Mouse (Mus musculus): ENCODE results near the gene Csnk1e. TPM values are rescaled to one million over a fixed set of nuclear protein-coding genes. Genes with fewer than 3 reads are reported as not detected.

The Csnk1e gene
- polyA plus RNA-seq, 2 experiments = 3.7 to 9.8 TPM

DNA sequence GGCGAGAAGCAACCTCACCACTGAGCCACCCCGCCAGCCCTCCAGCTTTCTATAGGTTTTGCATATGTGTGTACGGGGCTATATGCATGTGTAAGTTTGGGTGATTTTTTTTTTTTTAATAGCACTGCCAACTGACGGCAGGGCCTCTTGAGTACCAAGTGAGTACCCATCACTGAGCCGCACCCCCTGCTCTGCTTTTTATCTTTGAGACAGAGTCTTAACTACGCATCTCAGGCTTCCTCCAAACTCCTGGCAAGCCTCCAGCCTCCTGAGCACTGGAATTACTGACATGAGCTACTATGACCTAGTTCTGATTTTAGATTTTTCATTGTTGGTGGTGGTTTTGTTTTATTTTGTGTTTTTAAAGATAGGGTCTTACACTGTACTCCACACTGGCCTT lies 27.9 kb downstream of the Csnk1e start:
- Histone ChIP-seq H3K4me1 (replicated peaks; ENCODE audit: control insufficient read depth in 2 of 2, insufficient read depth in 2 of 2, low read length in 1 of 2) (peaks cover 0 to 6% of the 10 kb centered on the region in 2 experiments; a peak in 1 of 4 replicates), H3K27ac (no peak overlapping the region), H3K4me2 (ENCODE audit: low read depth) (no peak overlapping the region), H3K9ac (replicated peaks) (no peak overlapping the region), H3K9me3 (ENCODE audit: control insufficient read depth, low read length) (no peaks in the 10 kb centered on the region), H3K36me3 (replicated peaks; ENCODE audit: control insufficient read depth, insufficient read depth, low read depth) (no peaks in the 10 kb centered on the region), H3K4me3 (ENCODE audit: insufficient read depth in 1 of 2, low read depth in 2 of 2, low read length in 2 of 2) (no peak overlapping the region), H3K27me3 (ENCODE audit: control insufficient read depth, insufficient read depth, low read length) (no peaks in the 10 kb centered on the region)
- TF ChIP-seq CTCF (IDR thresholded peaks at IDR 0.05; ENCODE audit: low read depth) (no peak), EP300 (IDR thresholded peaks at IDR 0.05; ENCODE audit: low read depth) (no peak)
- DNase-seq (ENCODE audit: low read depth in 3 of 3, low spot score in 3 of 3) (no peak), ATAC-seq (ENCODE audit: insufficient read depth) (no peak)
- WGBS (ENCODE audit: insufficient replicate concordance) = 46% methylated on average over 6 of the region's 6 CpGs

DNA sequence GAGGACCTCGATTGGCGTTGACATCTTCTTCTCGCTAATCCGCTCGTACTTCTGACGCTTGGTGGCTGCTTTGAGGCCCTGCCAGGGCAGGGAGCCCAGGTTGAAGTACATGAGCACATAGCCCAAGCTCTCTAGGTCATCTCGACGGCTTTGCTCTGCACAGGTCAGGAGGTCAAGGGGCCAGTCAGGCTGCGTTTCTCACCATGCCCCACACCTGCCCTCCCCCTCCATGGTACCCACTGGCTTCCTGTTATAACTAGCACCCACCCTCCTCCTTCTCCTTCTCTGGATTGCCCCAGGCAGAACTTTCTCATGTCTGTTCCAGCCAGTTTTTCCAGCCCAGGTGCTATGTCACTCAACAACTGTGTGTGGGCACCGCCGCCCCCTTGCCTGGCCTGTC lies 29.9 kb downstream of the Csnk1e start:
- DNase-seq (ENCODE audit: low read depth in 3 of 3, low spot score in 3 of 3) (no peak), ATAC-seq (ENCODE audit: insufficient read depth) (no peak)
- no peak for TF ChIP-seq EP300 (IDR thresholded peaks at IDR 0.05; ENCODE audit: low read depth)
- no peak for TF ChIP-seq CTCF (IDR thresholded peaks at IDR 0.05; ENCODE audit: low read depth)
- H3K27me3 ChIP-seq (ENCODE audit: control insufficient read depth, insufficient read depth, low read length) = no peaks in the 10 kb centered on the region
- no peaks in the 10 kb centered on the region for H3K4me1 ChIP-seq (replicated peaks; ENCODE audit: control insufficient read depth in 2 of 2, insufficient read depth in 2 of 2, low read length in 1 of 2)
- no peak overlapping the region for H3K9ac ChIP-seq (replicated peaks)
- no peak overlapping the region for H3K4me3 ChIP-seq (ENCODE audit: insufficient read depth in 1 of 2, low read depth in 2 of 2, low read length in 2 of 2)
- H3K27ac ChIP-seq = no peak overlapping the region
- no peaks in the 10 kb centered on the region for H3K36me3 ChIP-seq (replicated peaks; ENCODE audit: control insufficient read depth, insufficient read depth, low read depth)
- 72% methylated on average over 11 of the region's 11 CpGs for WGBS (ENCODE audit: insufficient replicate concordance)
- no peak overlapping the region for H3K4me2 ChIP-seq (ENCODE audit: low read depth)
- H3K9me3 ChIP-seq (ENCODE audit: control insufficient read depth, low read length) = no peaks in the 10 kb centered on the region

DNA sequence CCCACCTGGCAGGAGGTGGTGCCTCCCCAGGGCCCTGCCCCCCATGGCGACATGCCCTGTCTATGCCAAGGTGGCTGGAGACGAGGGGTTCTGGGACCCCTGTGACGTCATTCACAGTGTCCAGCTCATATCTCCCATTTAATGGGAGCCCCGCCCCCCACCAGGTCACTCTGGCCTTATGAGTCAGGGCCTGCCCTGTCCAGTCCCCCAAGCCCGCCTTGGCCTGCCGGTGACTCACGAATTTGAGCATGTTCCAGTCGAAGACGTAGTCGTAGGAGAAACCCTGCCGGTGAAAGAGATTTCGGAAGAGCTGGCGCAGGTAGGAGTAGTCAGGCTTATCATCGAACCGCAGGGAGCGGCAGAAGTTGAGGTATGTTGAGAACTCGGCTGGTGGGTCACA lies 30.8 kb downstream of the Csnk1e start:
- WGBS (ENCODE audit: insufficient replicate concordance) = 76% methylated on average over 17 of the region's 17 CpGs
- no peak for TF ChIP-seq EP300 (IDR thresholded peaks at IDR 0.05; ENCODE audit: low read depth)
- no peak for TF ChIP-seq CTCF (IDR thresholded peaks at IDR 0.05; ENCODE audit: low read depth)
- Histone ChIP-seq H3K9me3 (ENCODE audit: control insufficient read depth, low read length) (no peaks in the 10 kb centered on the region), H3K36me3 (replicated peaks; ENCODE audit: control insufficient read depth, insufficient read depth, low read depth) (no peaks in the 10 kb centered on the region), H3K27ac (no peak overlapping the region), H3K9ac (replicated peaks) (no peak overlapping the region), H3K27me3 (ENCODE audit: control insufficient read depth, insufficient read depth, low read length) (no peaks in the 10 kb centered on the region), H3K4me3 (ENCODE audit: insufficient read depth in 1 of 2, low read depth in 2 of 2, low read length in 2 of 2) (no peak overlapping the region), H3K4me2 (ENCODE audit: low read depth) (no peak overlapping the region), H3K4me1 (replicated peaks; ENCODE audit: control insufficient read depth in 2 of 2, insufficient read depth in 2 of 2, low read length in 1 of 2) (no peaks in the 10 kb centered on the region)
- no peak for ATAC-seq (ENCODE audit: insufficient read depth)
- no peak for DNase-seq (ENCODE audit: low read depth in 3 of 3, low spot score in 3 of 3)

DNA sequence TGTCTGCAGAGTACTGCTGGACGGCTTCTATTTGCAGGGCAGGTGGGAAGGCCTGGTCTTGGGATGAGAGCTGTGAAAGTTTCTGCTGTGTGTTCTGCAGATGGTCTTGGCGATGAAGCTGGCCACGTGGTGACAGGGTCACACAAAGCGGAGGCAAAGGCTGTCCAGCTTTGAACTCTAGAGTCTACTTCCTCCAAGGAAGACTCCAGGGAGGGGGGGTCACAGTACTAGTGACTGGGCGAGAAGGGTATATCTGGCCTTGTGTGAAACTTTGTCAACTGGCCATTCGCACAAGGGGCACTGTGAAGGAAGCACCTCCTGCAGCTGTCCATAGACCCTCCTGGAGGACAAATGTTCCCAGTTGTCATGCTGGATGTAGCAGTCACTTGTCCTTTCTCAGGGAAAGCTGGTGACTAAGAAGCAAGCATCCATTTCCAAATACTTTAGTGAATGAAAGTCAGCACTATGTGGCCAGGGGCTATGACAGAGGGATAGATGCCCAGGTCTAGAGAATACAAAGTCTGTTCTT lies 32.6 kb downstream of the Csnk1e start:
- Histone ChIP-seq H3K9me3 (ENCODE audit: control insufficient read depth, low read length) (no peaks in the 10 kb centered on the region), H3K4me2 (ENCODE audit: low read depth) (no peak overlapping the region), H3K4me1 (replicated peaks; ENCODE audit: control insufficient read depth in 2 of 2, insufficient read depth in 2 of 2, low read length in 1 of 2) (no peaks in the 10 kb centered on the region), H3K36me3 (replicated peaks; ENCODE audit: control insufficient read depth, insufficient read depth, low read depth) (no peaks in the 10 kb centered on the region), H3K9ac (replicated peaks) (no peak overlapping the region), H3K27me3 (ENCODE audit: control insufficient read depth, insufficient read depth, low read length) (no peaks in the 10 kb centered on the region), H3K27ac (no peak overlapping the region), H3K4me3 (ENCODE audit: insufficient read depth in 1 of 2, low read depth in 2 of 2, low read length in 2 of 2) (no peak overlapping the region)
- WGBS (ENCODE audit: insufficient replicate concordance) = 77% methylated on average over 6 of the region's 6 CpGs
- TF ChIP-seq EP300 (IDR thresholded peaks at IDR 0.05; ENCODE audit: low read depth) (no peak), CTCF (IDR thresholded peaks at IDR 0.05; ENCODE audit: low read depth) (no peak)
- no peak for DNase-seq (ENCODE audit: low read depth in 3 of 3, low spot score in 3 of 3)
- ATAC-seq (ENCODE audit: insufficient read depth) = no peak

DNA sequence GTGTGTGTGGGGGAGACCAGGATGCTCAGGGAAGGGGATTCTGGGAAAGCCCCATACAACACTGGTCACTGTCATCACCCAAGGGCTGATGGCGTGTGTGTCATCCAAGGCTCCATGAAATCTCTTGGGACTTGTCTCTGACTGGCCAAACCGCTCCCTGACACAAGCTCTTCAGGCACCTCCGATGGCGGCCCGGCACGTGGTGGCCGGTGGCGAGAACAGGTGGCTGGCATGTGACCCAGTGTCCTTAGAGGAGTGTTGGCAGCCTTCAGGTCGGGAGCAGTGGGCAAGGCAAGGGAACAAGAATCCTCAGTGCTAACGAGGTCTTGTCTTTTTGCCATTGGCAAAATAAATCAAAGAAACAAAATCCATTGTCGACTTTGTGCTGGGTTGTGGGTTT lies 36.7 kb downstream of the Csnk1e start:
- Histone ChIP-seq H3K4me1 (replicated peaks; ENCODE audit: control insufficient read depth in 2 of 2, insufficient read depth in 2 of 2, low read length in 1 of 2) (peaks cover 0 to 11% of the 10 kb centered on the region in 2 experiments; a peak in 2 of 4 replicates), H3K36me3 (replicated peaks; ENCODE audit: control insufficient read depth, insufficient read depth, low read depth) (no peaks in the 10 kb centered on the region), H3K9me3 (ENCODE audit: control insufficient read depth, low read length) (no peaks in the 10 kb centered on the region), H3K4me3 (ENCODE audit: insufficient read depth in 1 of 2, low read depth in 2 of 2, low read length in 2 of 2) (no peak overlapping the region), H3K27me3 (ENCODE audit: control insufficient read depth, insufficient read depth, low read length) (no peaks in the 10 kb centered on the region), H3K27ac (no peak overlapping the region), H3K4me2 (ENCODE audit: low read depth) (no peak overlapping the region), H3K9ac (replicated peaks) (no peak overlapping the region)
- no peak for ATAC-seq (ENCODE audit: insufficient read depth)
- TF ChIP-seq CTCF (IDR thresholded peaks at IDR 0.05; ENCODE audit: low read depth) = no peak
- TF ChIP-seq EP300 (IDR thresholded peaks at IDR 0.05; ENCODE audit: low read depth) = no peak
- WGBS (ENCODE audit: insufficient replicate concordance) = 72% methylated on average over 11 of the region's 11 CpGs
- no peak for DNase-seq (ENCODE audit: low read depth in 3 of 3, low spot score in 3 of 3)
